Mouse (Mus musculus): ENCODE measurements around the gene Olfr147. TPM values are rescaled to one million over a fixed set of nuclear protein-coding genes. Genes with fewer than 3 reads are reported as not detected.
"Not testable (repeated sequence)": the region's sequence is repeated elsewhere in the genome, so short reads cannot be mapped to it uniquely, and the experiment has no call there.

The Olfr147 gene
- not detected for total RNA-seq (2021)
- long read RNA-seq, experiment 1, result 0 reads
- long read RNA-seq, experiment 2, result 0 reads

GRCm38 (mm10) chr9:38401398-38401797 lies at the start of gene Olfr147:
Gene Olfr147, plus strand, starts transcription at chr9:38401698.
- no peak for DNase-seq (ENCODE audit: low spot score in 2 of 2)

GRCm38 (mm10) chr9:38366596-38366995 lies 34.9 kb upstream of the Olfr147 start, which contains the start of gene Olfr250:
Gene Olfr250, plus strand, starts transcription at chr9:38366896.
- DNase-seq (ENCODE audit: low spot score in 2 of 2), result no peak

DNA sequence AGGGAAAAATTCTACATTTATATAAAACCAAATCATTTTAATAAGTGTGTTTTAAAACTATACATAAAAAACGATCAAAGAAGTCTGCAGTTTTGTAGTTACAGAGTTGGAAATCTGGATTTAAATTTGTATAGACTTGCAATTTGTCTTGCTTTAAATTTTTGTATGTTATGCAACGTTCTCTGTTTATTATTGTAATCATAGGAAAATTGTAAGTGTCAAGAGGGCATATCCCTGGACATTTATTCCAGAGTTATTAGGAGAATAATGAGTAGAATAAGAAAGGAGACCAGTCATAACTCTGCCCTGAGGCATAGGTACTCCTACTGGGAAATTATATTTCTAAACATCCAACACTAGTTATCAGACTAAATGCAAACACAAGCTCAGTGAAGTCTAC lies 24.7 kb upstream of the Olfr147 start, which contains the start of gene Olfr251:
TSS of gene Olfr251 (plus strand) at position 301 of the 400 bp plus-strand sequence.
- DNase-seq (ENCODE audit: low spot score in 2 of 2), result no peak

DNA sequence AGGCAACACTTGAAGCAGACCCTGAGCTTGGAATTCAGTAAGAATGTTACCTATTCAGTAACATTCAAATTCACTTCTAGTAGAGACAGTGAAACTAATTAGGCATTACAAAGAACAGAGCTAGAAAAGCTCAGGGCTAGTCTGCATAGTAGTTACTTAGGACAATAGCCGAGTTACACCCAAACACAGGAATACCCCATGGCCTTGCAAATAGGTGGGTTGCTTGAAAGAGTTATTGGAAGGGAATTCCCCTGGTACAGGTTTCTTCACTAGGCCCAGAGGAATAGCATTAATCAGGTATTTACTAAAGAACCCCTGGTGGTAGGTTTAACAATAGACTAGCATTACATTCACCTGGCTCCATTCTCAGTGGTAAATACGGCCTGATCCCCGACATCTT lies 6.0 kb downstream of the Olfr147 start:
- not testable (repeated sequence) for DNase-seq (ENCODE audit: low spot score in 2 of 2)

- DNase-seq (ENCODE audit: low spot score in 2 of 2), result not testable (repeated sequence)
Observed at GRCm38 (mm10) chr9:38413502-38413901, 12.0 kb downstream of the Olfr147 start.

- DNase-seq (ENCODE audit: low spot score in 2 of 2), result no peak
Observed at GRCm38 (mm10) chr9:38423801-38424200, 22.3 kb downstream of the Olfr147 start.

DNA sequence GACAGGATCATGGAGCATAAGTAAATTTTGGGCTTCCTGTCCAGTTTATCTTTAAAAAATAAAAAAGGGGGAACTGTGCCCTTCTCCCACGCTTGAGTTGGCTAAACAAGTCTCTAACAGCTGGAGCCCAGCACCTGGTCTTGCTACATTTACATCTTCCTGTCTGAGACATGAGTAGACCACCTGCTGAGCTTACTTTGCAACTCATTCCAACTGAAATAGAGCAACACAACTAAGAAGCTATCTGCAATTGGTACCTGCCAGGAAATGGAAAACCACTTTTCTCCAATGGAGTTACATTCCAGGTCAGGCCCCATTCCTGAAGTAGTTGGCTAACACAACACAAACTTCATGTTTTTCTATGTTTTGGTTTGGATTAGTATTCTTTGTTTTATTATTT lies 25.5 kb downstream of the Olfr147 start:
- DNase-seq (ENCODE audit: low spot score in 2 of 2), result no peak

DNA sequence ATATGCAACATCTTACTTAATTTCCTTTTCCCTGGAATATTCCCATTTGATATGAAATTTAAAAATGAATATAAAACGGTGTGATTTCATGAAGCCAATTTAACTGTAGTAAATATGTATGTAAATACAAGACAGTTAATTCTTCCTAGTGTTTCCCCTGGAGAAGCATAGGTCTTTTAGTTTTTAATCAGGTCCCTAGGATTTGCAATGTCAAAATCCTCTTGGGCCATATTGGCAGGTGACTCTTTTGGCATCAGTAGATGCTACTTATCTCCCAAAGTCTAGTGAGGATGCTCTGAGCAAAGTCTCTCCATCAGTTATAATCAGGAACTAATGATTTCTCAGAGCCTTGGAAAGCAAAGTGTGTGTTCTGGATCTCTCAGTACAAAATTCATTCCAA lies 27.7 kb downstream of the Olfr147 start, which contains the start of gene Olfr901:
TSS of gene Olfr901 (plus strand) at position 301 of the 400 bp plus-strand sequence.
- DNase-seq (ENCODE audit: low spot score in 2 of 2), result no peak

GRCm38 (mm10) chr9:38447352-38447751 lies 45.9 kb downstream of the Olfr147 start, which contains the start of gene Olfr902:
Gene Olfr902, plus strand, starts transcription at chr9:38447652.
- no peak for DNase-seq (ENCODE audit: low spot score in 2 of 2)

Other genes with a start within 250 kb of the Olfr147 start
- gene Olfr891, start 220.9 kb upstream of the Olfr147 start, total RNA-seq (2021), result not detected
- not detected for gene Olfr893, start 193.3 kb upstream of the Olfr147 start, total RNA-seq (2021)
- gene Olfr894, start 183.6 kb upstream of the Olfr147 start, total RNA-seq (2021), result not detected
- not detected for gene Olfr143, start 148.9 kb upstream of the Olfr147 start, total RNA-seq (2021)
- not detected for gene Olfr895, start 133.8 kb upstream of the Olfr147 start, total RNA-seq (2021)
- not detected for gene Olfr896-ps1, start 110.6 kb upstream of the Olfr147 start, total RNA-seq (2021)
- gene Olfr25, start 72.6 kb upstream of the Olfr147 start, total RNA-seq (2021), result not detected
- gene Olfr898, start 53.3 kb upstream of the Olfr147 start, total RNA-seq (2021), result not detected
- gene Olfr250, start 34.8 kb upstream of the Olfr147 start, total RNA-seq (2021), result not detected
- not detected for gene Olfr251, start 24.6 kb upstream of the Olfr147 start, total RNA-seq (2021)
- gene Olfr901, start 27.8 kb downstream of the Olfr147 start, total RNA-seq (2021), result not detected
- gene Olfr902, start 46.0 kb downstream of the Olfr147 start, total RNA-seq (2021), result not detected
- not detected for gene Olfr904, start 61.4 kb downstream of the Olfr147 start, total RNA-seq (2021)
- under 1 TPM in 1 of 2 experiments, not detected in 1; 0.07 TPM for gene Olfr905, start 69.4 kb downstream of the Olfr147 start, total RNA-seq (2021)
- not detected for gene Olfr906, start 85.4 kb downstream of the Olfr147 start, total RNA-seq (2021)
- gene Olfr907, start 94.1 kb downstream of the Olfr147 start, total RNA-seq (2021), result not detected
- gene Olfr911-ps1, start 119.9 kb downstream of the Olfr147 start, total RNA-seq (2021), result not detected
- gene Olfr910, start 136.2 kb downstream of the Olfr147 start, total RNA-seq (2021), result not detected
- not detected for gene Olfr912, start 178.5 kb downstream of the Olfr147 start, total RNA-seq (2021)
- not detected for gene Olfr913, start 191.1 kb downstream of the Olfr147 start, total RNA-seq (2021)
- gene Olfr914, start 203.4 kb downstream of the Olfr147 start, total RNA-seq (2021), result not detected